Mouse (Mus musculus): Measurements from ENCODE around the gene Arhgap9. TPM values are rescaled to one million over a fixed set of nuclear protein-coding genes. Genes with fewer than 3 reads are reported as not detected.
"Not testable (repeated sequence)": the region's sequence is repeated elsewhere in the genome, so short reads cannot be mapped to it uniquely, and the experiment has no call there.

Gene Arhgap9
- polyA plus RNA-seq, 1 experiment from 2014 or later: 15.9 TPM

GRCm38 (mm10) chr10:127294895-127295510, 26.8 kb upstream of the Arhgap9 start:
- Histone ChIP-seq H3K9me3 (replicated peaks) (no peaks in the 10 kb centered on the region), H3K27ac (0 out of 2 replicates have a peak overlapping the region, but pooled peaks have one; percentile 37), H3K36me3 (peaks cover 80% of the 10 kb centered on the region), H3K9ac (no peak overlapping the region), H3K27me3 (replicated peaks) (no peaks in the 10 kb centered on the region), H3K4me2 (no peak overlapping the region), H3K4me3 (no peak overlapping the region), H3K4me1 (peaks cover 40% of the 10 kb centered on the region)
- no peak for ATAC-seq
- WGBS (ENCODE audit: insufficient replicate concordance): 88% methylated on average over 10 of the region's 10 CpGs

- peaks cover 40% of the 10 kb centered on the region for H3K4me1 ChIP-seq
- H3K27ac ChIP-seq: 0 out of 2 replicates have a peak overlapping the region, but pooled peaks have one; percentile 37
- H3K9me3 ChIP-seq (replicated peaks): no peaks in the 10 kb centered on the region
- H3K36me3 ChIP-seq: peaks cover 92% of the 10 kb centered on the region
- H3K4me2 ChIP-seq: no peak overlapping the region
- no peak overlapping the region for H3K4me3 ChIP-seq
- WGBS (ENCODE audit: insufficient replicate concordance): 86% methylated on average over 24 of the region's 24 CpGs
- no peaks in the 10 kb centered on the region for H3K27me3 ChIP-seq (replicated peaks)
- no peak for ATAC-seq
- no peak overlapping the region for H3K9ac ChIP-seq
These were observed 25.6 kb upstream of the Arhgap9 start for GRCm38 (mm10) chr10:127295986-127296794.

- Histone ChIP-seq H3K9ac (no peak overlapping the region), H3K4me1 (peaks cover 30% of the 10 kb centered on the region), H3K9me3 (replicated peaks) (no peaks in the 10 kb centered on the region), H3K27ac (no peak overlapping the region), H3K36me3 (peaks cover 100% of the 10 kb centered on the region), H3K4me3 (no peak overlapping the region), H3K4me2 (no peak overlapping the region), H3K27me3 (replicated peaks) (no peaks in the 10 kb centered on the region)
- ATAC-seq: no peak
- 84% methylated on average over 16 of the region's 16 CpGs for WGBS (ENCODE audit: insufficient replicate concordance)
These were observed 24.5 kb upstream of the Arhgap9 start for GRCm38 (mm10) chr10:127297015-127297871.

- no peak overlapping the region for H3K4me2 ChIP-seq
- no peak overlapping the region for H3K27ac ChIP-seq
- H3K27me3 ChIP-seq (replicated peaks): no peaks in the 10 kb centered on the region
- peaks cover 100% of the 10 kb centered on the region for H3K36me3 ChIP-seq
- H3K4me1 ChIP-seq: 0 out of 2 replicates have a peak, but pooled peaks cover 8% of the 10 kb centered on the region
- H3K9me3 ChIP-seq (replicated peaks): no peaks in the 10 kb centered on the region
- no peak overlapping the region for H3K4me3 ChIP-seq
- 90% methylated on average over 6 of the region's 6 CpGs for WGBS (ENCODE audit: insufficient replicate concordance)
- H3K9ac ChIP-seq: no peak overlapping the region
- no peak for ATAC-seq
These were observed 21.4 kb upstream of the Arhgap9 start for GRCm38 (mm10) chr10:127300361-127300760.

- WGBS (ENCODE audit: insufficient replicate concordance): 87% methylated on average over 11 of the region's 11 CpGs
- no peak overlapping the region for H3K4me3 ChIP-seq
- H3K27me3 ChIP-seq (replicated peaks): no peaks in the 10 kb centered on the region
- no peak overlapping the region for H3K9ac ChIP-seq
- no peaks in the 10 kb centered on the region for H3K9me3 ChIP-seq (replicated peaks)
- 0 out of 2 replicates have a peak, but pooled peaks cover 3% of the 10 kb centered on the region for H3K4me1 ChIP-seq
- H3K27ac ChIP-seq: no peak overlapping the region
- ATAC-seq: no peak
- H3K4me2 ChIP-seq: no peak overlapping the region
- peaks cover 100% of the 10 kb centered on the region for H3K36me3 ChIP-seq
These were observed 18.6 kb upstream of the Arhgap9 start for GRCm38 (mm10) chr10:127303136-127303535.

- not testable (repeated sequence) for ATAC-seq; H3K9me3 ChIP-seq (replicated peaks); H3K9ac ChIP-seq; H3K27ac ChIP-seq; H3K27me3 ChIP-seq (replicated peaks); H3K4me3 ChIP-seq
- Histone ChIP-seq H3K4me1 (peaks cover 27% of the 10 kb centered on the region), H3K36me3 (peaks cover 62% of the 10 kb centered on the region), H3K4me2 (peak overlapping the region; percentile 5; the same call in 1 of the 2 replicates)
- WGBS (ENCODE audit: insufficient replicate concordance): 85% methylated on average over 3 of the region's 3 CpGs
These were observed 12.6 kb upstream of the Arhgap9 start for GRCm38 (mm10) chr10:127309167-127309566.

- peak overlapping the region; percentile 82 for H3K4me3 ChIP-seq
- 18% methylated on average over 23 of the region's 23 CpGs for WGBS (ENCODE audit: insufficient replicate concordance)
- peak; percentile 53 for ATAC-seq
- H3K4me1 ChIP-seq: peaks cover 24% of the 10 kb centered on the region
- H3K4me2 ChIP-seq: peak overlapping the region; percentile 90
- H3K9ac ChIP-seq: peak overlapping the region; percentile 95
- no peaks in the 10 kb centered on the region for H3K27me3 ChIP-seq (replicated peaks)
- H3K36me3 ChIP-seq: peaks cover 45% of the 10 kb centered on the region
- H3K9me3 ChIP-seq (replicated peaks): no peaks in the 10 kb centered on the region
- H3K27ac ChIP-seq: peak overlapping the region; percentile 92
These were observed 11.0 kb upstream of the Arhgap9 start for GRCm38 (mm10) chr10:127310523-127311475.

GRCm38 (mm10) chr10:127311476-127312355, 10.0 kb upstream of the Arhgap9 start, which contains the start of gene Mars:
Mars (minus strand) TSS chr10:127311786.
- peak within 1 kb of the TSS; percentile 95 for H3K9ac ChIP-seq
- no peaks in the 10 kb centered on the region for H3K9me3 ChIP-seq (replicated peaks)
- peaks cover 30% of the 10 kb centered on the region for H3K4me1 ChIP-seq
- ATAC-seq: peak; percentile 94
- whole genome bisulfite sequencing (ENCODE audit: insufficient replicate concordance): under 1% methylated on average over 65 of the region's 65 CpGs
- peak within 1 kb of the TSS; percentile 90 for H3K4me2 ChIP-seq
- peak within 1 kb of the TSS; percentile 92 for H3K27ac ChIP-seq
- peaks cover 36% of the 10 kb centered on the region for H3K36me3 ChIP-seq
- no peaks in the 10 kb centered on the region for H3K27me3 ChIP-seq (replicated peaks)
- peak within 1 kb of the TSS; percentile 82 for H3K4me3 ChIP-seq

GRCm38 (mm10) chr10:127312356-127312676, 9.4 kb upstream of the Arhgap9 start:
- H3K9me3 ChIP-seq (replicated peaks): no peaks in the 10 kb centered on the region
- peak; percentile 59 for ATAC-seq
- under 1% methylated on average over 4 of the region's 4 CpGs for WGBS (ENCODE audit: insufficient replicate concordance)
- H3K36me3 ChIP-seq: peaks cover 30% of the 10 kb centered on the region
- H3K27me3 ChIP-seq (replicated peaks): no peaks in the 10 kb centered on the region
- peak overlapping the region; percentile 90 for H3K4me2 ChIP-seq
- H3K27ac ChIP-seq: peak overlapping the region; percentile 92
- peaks cover 36% of the 10 kb centered on the region for H3K4me1 ChIP-seq
- H3K9ac ChIP-seq: peak overlapping the region; percentile 95
- H3K4me3 ChIP-seq: peak overlapping the region; percentile 82

GRCm38 (mm10) chr10:127312858-127313257, 8.9 kb upstream of the Arhgap9 start:
- H3K4me3 ChIP-seq: no peak overlapping the region
- H3K36me3 ChIP-seq: peaks cover 25% of the 10 kb centered on the region
- H3K4me2 ChIP-seq: peak overlapping the region; percentile 90
- H3K9me3 ChIP-seq (replicated peaks): no peaks in the 10 kb centered on the region
- peak overlapping the region; percentile 92; the same call in 1 of the 2 replicates for H3K27ac ChIP-seq
- ATAC-seq: no peak
- H3K4me1 ChIP-seq: peaks cover 42% of the 10 kb centered on the region
- no peaks in the 10 kb centered on the region for H3K27me3 ChIP-seq (replicated peaks)
- WGBS (ENCODE audit: insufficient replicate concordance): 54% methylated on average over 4 of the region's 4 CpGs
- H3K9ac ChIP-seq: no peak overlapping the region; the same call in 1 of the 2 replicates
